Mouse (Mus musculus): ENCODE data around the gene Anks6.

DNA sequence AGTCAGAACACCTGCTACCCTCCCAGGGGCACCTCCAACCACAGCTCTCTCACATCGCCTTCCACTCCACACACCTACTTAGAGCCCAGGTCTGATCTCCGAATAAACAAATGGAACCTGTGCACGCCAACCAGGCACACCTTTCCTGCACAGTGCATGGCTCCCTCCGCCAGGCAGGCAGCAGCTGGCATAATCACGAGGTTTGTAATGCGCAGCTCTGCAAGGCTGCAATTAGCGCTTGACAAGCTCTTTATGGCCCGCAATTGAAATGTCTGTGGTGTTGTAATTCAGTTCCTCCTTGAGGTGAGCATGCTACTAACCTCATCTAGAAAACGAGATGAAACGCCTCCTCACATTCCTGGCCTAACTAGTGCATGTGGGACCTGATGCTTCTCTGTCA lies 89.2 kb downstream of the Anks6 start:
- no peak for TF ChIP-seq CTCF (IDR thresholded peaks at IDR 0.05; ENCODE audit: control insufficient read depth, insufficient read depth, low read length)
- TF ChIP-seq POLR2A (IDR thresholded peaks at IDR 0.05; ENCODE audit: borderline replicate concordance, control insufficient read depth, low read depth, low read length), result no peak
